Comparison of ENCODE assay signal across 24 mouse cellular contexts in the genomic region with DNA sequence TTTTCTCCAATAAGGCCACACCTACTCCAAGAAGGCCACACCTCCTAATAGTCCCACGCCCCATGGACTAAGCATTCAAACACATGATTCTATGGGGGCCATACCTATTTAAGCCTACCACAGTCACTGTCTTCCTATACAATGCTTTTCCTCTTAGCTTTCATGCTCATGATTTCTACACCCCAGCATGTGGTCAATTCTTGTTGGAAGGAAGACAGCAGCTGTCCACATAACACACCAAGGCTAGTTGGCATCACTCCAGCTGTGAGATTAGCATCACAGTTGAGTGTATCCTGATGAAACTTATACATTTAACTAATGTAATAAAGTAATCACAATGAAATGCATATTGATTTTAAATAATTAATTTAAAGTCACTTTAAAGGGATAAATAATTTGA.
DNase-seq lines count a peak whose midpoint lies in the region; ATAC-seq and TF ChIP-seq lines count a peak whose summit lies in the region.
"Had no signal": no experiment of that assay in that cellular context is flagged by ENCODE, and none has a peak within 500 bp of the region (broad histone marks: within the 10 kb centered on the region; RNA-seq: fewer than 3 reads in every experiment).

No protein-coding gene starts in this region.

- H3K9ac ChIP-seq in embryonic facial prominence, embryonic 14.5 days (ENCODE audit: low read depth, low read length): no peak overlapping the region
- H3K9ac ChIP-seq in lung, embryonic 14.5 days: no peak overlapping the region
- H3K9ac ChIP-seq: hindbrain, embryonic 15.5 days; intestine, embryonic 15.5 days; liver, embryonic 15.5 days had no signal

- no peaks in the 10 kb centered on the region for H3K9me3 ChIP-seq in embryonic facial prominence, embryonic 14.5 days (ENCODE audit: control insufficient read depth, low read length)
- H3K9me3 ChIP-seq in embryonic facial prominence, embryonic 10.5 days: no peaks in the 10 kb centered on the region
- H3K9me3 ChIP-seq in lung, embryonic 14.5 days (ENCODE audit: low read depth, low read length): no peaks in the 10 kb centered on the region
- H3K9me3 ChIP-seq: heart, embryonic 10.5 days; hindbrain, embryonic 15.5 days; intestine, embryonic 15.5 days; limb, embryonic 10.5 days; liver, embryonic 15.5 days had no signal

- WGBS in embryonic facial prominence, embryonic 14.5 days: 100% methylated on average over 1 of the region's 1 CpGs
- 88% methylated on average over 1 of the region's 1 CpGs for whole genome bisulfite sequencing in embryonic facial prominence, embryonic 10.5 days
- 83% methylated on average over 1 of the region's 1 CpGs for WGBS in lung, embryonic 14.5 days

- H3K36me3 ChIP-seq in embryonic facial prominence, embryonic 14.5 days (ENCODE audit: control insufficient read depth, insufficient read depth, low read length): no peaks in the 10 kb centered on the region
- H3K36me3 ChIP-seq in embryonic facial prominence, embryonic 10.5 days (replicated peaks): no peaks in the 10 kb centered on the region
- H3K36me3 ChIP-seq in lung, embryonic 14.5 days (ENCODE audit: insufficient read depth): no peaks in the 10 kb centered on the region
- H3K36me3 ChIP-seq: G1E; heart, embryonic 10.5 days; hindbrain, embryonic 15.5 days; intestine, embryonic 15.5 days; limb, embryonic 10.5 days; liver, embryonic 15.5 days had no signal

- no peak for TF ChIP-seq CTCF in lung, embryonic 14.5 days (IDR thresholded peaks at IDR 0.05; ENCODE audit: low read depth)

- H3K4me1 ChIP-seq in embryonic facial prominence, embryonic 14.5 days (ENCODE audit: control insufficient read depth, insufficient read depth, low read length): no peaks in the 10 kb centered on the region
- H3K4me1 ChIP-seq in embryonic facial prominence, embryonic 10.5 days: no peaks in the 10 kb centered on the region
- H3K4me1 ChIP-seq in lung, embryonic 14.5 days (ENCODE audit: insufficient read depth): no peaks in the 10 kb centered on the region
- H3K4me1 ChIP-seq: heart, embryonic 10.5 days; hindbrain, embryonic 15.5 days; intestine, embryonic 15.5 days; limb, embryonic 10.5 days; liver, embryonic 15.5 days had no signal

- no peak overlapping the region for H3K27ac ChIP-seq in embryonic facial prominence, embryonic 14.5 days (replicated peaks; ENCODE audit: low read depth, low read length)
- H3K27ac ChIP-seq in embryonic facial prominence, embryonic 10.5 days (replicated peaks): no peak overlapping the region
- no peak overlapping the region for H3K27ac ChIP-seq in lung, embryonic 14.5 days (ENCODE audit: low read depth)
- H3K27ac ChIP-seq: heart, embryonic 10.5 days; hindbrain, embryonic 15.5 days; intestine, embryonic 15.5 days; limb, embryonic 10.5 days; liver, embryonic 15.5 days; macrophage had no signal

- H3K4me3 ChIP-seq in embryonic facial prominence, embryonic 14.5 days (ENCODE audit: low read depth, low read length): no peak overlapping the region
- no peak overlapping the region for H3K4me3 ChIP-seq in embryonic facial prominence, embryonic 10.5 days
- no peak overlapping the region for H3K4me3 ChIP-seq in lung, embryonic 14.5 days (ENCODE audit: low read depth, low read length)
- H3K4me3 ChIP-seq: heart, embryonic 10.5 days; hindbrain, embryonic 15.5 days; intestine, embryonic 15.5 days; limb, embryonic 10.5 days; liver, embryonic 15.5 days had no signal

- H3K27me3 ChIP-seq in embryonic facial prominence, embryonic 14.5 days (replicated peaks; ENCODE audit: control insufficient read depth, insufficient read depth, low read length): no peaks in the 10 kb centered on the region
- no peaks in the 10 kb centered on the region for H3K27me3 ChIP-seq in embryonic facial prominence, embryonic 10.5 days (replicated peaks; ENCODE audit: low read depth, poor library complexity, severe bottlenecking)
- no peaks in the 10 kb centered on the region for H3K27me3 ChIP-seq in lung, embryonic 14.5 days (ENCODE audit: insufficient read depth, low read length)
- H3K27me3 ChIP-seq: hindbrain, embryonic 15.5 days; intestine, embryonic 15.5 days; liver, embryonic 15.5 days had no signal

- ATAC-seq in embryonic facial prominence, embryonic 14.5 days (ENCODE audit: low read depth): no peak
- no peak for ATAC-seq in lung, embryonic 14.5 days (ENCODE audit: insufficient read depth)
- ATAC-seq: forebrain, embryonic 16.5 days; intestine, embryonic 15.5 days had no signal

- DNase-seq in embryonic facial prominence, embryonic 14.5 days (ENCODE audit: low spot score): peak; percentile 20
- DNase-seq in embryonic facial prominence, embryonic 10.5 days (ENCODE audit: low spot score): no peak
- peak; percentile 37 for DNase-seq in lung, embryonic 14.5 days
- no peak for DNase-seq in lung, postnatal 25 days (ENCODE audit: low spot score)
- peak; percentile 4 for DNase-seq in 416B (ENCODE audit: low read depth)
- peak; percentile 31 for DNase-seq in fat pad, adult 2 months (ENCODE audit: extremely low read depth, low read depth, low spot score)
- DNase-seq in urinary bladder, postnatal 25 days (ENCODE audit: low spot score): no peak
- DNase-seq: adrenal gland, postnatal 10 days; cerebellum, adult 2 months; gastrocnemius, postnatal 10 days; heart, postnatal 4 days; kidney, postnatal 25 days; liver; thymus, adult 18-20 months; thymus, postnatal 36 days had no signal

- H3K4me2 ChIP-seq in embryonic facial prominence, embryonic 14.5 days (ENCODE audit: low read depth, low read length): no peak overlapping the region
- no peak overlapping the region for H3K4me2 ChIP-seq in lung, embryonic 14.5 days
- H3K4me2 ChIP-seq: hindbrain, embryonic 15.5 days; intestine, embryonic 15.5 days; liver, embryonic 15.5 days; midbrain, embryonic 11.5 days had no signal

Comparison
In these comparisons a context has a peak if more than half of its experiments do, and no peak if none do; other contexts are left out.
1. DNase-seq: peak in embryonic facial prominence, embryonic 14.5 days (single experiment), lung, embryonic 14.5 days (single experiment), 416B (single experiment) and fat pad, adult 2 months (single experiment); none in embryonic facial prominence, embryonic 10.5 days (single experiment), lung, postnatal 25 days (single experiment) and urinary bladder, postnatal 25 days (single experiment).